Mouse (Mus musculus): ENCODE measurements around the gene Chmp6.

DNA sequence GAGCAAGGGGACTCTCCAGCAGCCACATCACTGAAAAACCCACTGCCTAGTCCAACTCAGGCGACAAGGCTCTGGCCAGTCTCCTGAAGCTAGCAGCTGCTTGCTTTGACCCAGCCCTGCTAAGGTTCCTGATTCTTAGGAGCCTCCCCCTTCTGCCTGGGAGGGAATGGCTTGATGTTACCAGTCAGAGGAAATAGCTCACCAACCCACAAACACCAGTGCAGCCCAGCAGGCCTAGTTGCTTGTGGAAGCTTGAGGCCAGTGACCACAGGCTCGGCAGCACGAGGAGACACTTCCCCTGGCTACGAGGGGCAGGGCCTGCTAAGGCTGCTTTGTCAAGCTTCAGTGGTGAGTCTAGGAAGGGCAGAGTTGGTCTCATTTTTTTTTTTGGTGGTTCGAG is 11.9 kb downstream of the Chmp6 start:
- no peak for TF ChIP-seq CTCF (conservative IDR thresholded peaks at IDR 0.05 in 1 of 2, IDR thresholded peaks at IDR 0.05 in 1 of 2; ENCODE audit: low read depth in 2 of 2, low read length in 2 of 2)
- TF ChIP-seq MXI1 (IDR thresholded peaks at IDR 0.05; ENCODE audit: low read depth, low read length): no peak
